Mouse (Mus musculus) cerebellum, adult 8-10 months (tissue): Measurements from ENCODE around the gene Fscb.

ENCODE experiments used
- DNase-seq: peaks from one replicate; pipeline ENCODE4 v3.0.0; 2022

Gene Fscb

DNA sequence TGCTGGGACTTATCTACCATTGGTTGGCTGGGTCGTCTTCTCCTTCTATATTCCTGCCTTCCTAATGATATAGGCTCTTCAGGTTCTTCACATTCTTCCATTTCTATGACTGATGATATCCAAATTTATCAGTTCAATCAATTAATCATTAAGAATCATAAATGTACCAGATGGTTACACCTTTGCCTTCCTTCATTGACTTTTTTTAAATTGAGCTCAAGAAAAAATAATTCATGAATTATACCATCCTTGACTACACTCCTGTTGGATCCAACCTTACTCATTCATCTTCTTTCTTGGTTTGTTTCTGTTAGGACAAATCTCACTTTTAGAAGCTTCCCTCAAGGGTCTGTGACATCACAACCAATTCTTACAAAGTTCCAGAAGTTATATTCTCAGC lies at the start of gene Fscb:
Gene Fscb (minus strand): TSS at position 101 of the 400 bp plus-strand sequence.
- no peak for DNase-seq

DNA sequence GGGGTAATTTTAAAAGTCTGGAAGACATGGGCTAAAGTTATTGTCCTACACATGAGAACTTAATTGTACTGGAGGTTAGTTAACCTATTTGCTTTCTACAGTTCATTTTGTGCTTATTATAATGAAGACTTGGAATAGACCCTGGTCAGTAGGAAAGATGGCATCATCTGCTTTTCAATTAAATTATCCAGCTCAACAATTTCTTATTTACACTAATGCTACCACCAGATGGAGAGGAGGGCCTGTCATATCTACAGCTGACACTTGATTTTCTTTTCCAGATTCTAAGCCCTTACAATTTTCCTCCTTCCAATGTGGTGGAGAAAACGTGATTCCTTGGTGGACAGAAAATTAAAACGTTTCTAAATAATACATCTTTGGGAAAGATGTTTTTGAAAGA lies 42.3 kb upstream of the Fscb start:
- DNase-seq: no peak

DNA sequence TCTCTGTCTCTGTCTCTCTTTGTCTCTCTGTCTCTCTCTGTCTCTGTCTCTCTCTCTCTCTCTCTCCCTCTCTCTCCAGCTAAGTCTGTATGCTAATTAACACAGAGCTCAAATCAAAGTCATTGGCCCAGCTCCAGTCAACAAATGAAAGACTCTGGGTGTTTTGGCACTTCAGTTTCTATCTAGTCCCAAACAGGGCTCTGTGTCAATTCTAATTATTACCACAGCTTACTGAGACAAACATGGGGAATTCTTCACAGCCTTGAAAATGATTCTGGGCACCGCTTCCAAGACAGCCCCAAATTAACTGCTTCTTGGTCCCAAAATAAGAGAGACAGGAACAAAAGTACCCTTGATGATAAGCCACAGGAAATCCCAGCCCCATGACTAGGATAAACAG lies 38.9 kb upstream of the Fscb start:
- no peak for DNase-seq

DNA sequence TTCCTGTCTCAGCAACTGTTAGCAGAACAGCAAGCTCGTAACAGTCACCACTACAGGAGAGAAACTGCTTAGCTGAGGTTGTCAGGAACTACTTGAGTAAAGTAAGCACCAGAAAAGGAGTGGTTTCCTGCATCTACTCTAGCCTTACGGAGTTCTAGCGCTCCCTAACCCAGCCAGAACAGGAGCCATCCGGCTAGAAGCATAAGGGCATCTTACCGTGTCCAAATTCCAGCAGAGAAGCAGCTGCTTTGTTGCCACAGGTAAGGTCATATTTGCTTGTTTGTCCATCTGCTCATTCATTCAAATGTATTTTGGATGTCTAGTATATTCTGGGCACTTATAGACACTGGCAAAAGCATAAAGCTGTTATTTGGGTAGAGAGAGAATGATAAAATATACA lies 23.2 kb upstream of the Fscb start:
- DNase-seq: no peak

DNA sequence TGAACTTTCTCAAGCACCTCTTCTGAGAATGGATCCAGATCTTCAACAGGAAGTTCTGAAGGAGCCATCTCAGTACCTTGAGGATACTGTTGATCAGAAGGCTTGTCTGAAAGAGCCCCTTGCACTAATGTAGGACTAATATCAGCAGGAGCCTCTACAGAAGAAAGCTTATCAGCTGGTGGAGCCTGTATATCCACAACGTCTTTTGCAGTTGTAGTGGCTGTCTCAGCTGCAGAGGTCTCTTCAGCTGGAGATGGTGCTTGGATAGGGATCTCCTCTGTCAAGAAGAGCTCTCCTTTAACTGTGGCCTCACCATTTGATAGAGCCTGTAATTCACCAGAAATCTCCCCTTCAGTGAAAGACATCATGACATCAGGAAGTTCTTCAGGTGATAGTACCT lies 875 bp downstream of the Fscb start:
- no peak for DNase-seq

DNA sequence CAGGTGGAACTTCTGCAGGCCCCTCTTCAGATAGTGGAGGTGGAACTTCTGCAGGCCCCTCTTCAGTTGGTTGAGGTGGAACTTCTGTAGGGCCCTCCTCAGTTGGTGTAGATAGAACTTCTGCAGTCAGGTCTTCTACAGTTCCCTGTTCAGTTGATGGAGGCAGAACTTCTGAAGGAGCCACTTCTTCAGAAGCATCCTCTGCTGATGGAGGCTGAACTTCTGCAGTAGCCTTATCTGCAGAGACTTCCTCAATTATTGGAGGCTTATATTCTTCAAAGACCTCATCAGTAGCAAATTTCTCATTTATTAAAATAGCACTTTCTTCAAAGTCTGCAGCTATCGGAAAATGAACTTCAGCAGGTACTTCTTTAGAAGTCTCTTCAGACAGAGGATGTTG lies 1.4 kb downstream of the Fscb start:
- DNase-seq: no peak

DNA sequence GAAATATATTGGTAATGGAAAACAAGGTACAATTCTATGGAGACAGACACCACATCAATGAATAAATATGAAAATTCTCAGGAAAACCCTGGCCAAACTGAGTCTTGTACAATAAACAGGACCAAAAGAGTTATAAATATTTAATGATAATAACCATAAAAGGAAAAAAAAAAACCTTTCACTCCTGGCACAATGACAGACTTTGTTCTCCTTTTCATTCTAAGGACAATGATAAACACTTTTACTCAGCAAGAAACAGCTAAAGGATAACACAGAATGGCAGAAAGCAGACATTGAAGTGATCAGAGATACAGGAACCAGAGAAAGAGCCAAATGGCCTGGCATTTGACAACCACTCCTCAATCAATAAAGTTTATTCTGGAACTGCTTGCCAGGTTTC lies 19.3 kb downstream of the Fscb start:
- DNase-seq: no peak

DNA sequence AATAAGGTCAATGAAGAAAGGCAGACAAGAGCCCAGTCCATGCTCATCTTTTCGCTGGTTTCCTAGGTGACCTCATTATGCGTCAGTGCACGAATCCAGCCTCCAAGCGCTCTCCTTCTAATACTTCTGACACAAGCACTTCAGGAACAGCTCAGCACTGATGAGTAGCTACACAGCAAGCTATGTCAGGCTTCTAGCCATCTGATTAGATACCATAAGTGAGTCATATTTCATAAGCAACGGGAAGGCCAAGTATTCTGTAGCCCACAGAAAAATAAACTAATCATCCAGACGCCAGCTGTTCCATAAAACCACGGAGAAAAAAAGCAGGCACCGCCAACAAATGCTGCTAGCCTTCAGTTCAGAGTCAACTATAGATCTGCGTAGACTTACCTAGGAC lies 24.6 kb downstream of the Fscb start:
- DNase-seq: no peak

DNA sequence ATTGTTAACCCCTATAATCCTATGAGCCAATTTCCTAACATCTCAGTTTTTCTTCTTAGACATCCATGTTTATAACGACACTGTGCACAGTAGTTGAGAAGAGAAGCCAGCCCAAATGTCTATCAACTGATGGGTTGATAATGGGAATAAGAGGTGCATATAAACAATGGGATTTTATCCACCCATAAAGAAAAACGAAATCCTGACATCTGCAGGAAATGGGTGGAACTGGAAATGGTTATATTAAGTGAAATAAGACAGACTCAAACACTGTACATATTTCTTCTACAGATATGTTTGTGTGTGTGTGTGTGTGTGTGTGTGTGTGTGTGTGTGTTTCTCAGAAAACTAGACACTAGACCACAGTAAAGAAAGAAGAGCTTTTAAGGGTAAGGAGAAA lies 37.8 kb downstream of the Fscb start:
- DNase-seq: no peak
